Mouse (Mus musculus) Muller cell, postnatal 12 days (primary cell): ENCODE data around the gene Tm9sf2.
"Not testable (repeated sequence)": the region's sequence is repeated elsewhere in the genome, so short reads cannot be mapped to it uniquely, and the experiment has no call there.

Source experiments
- DNase-seq: peaks from one replicate; pipeline ENCODE4 v3.0.0-alpha.2; 2015; ENCODE audit errors: inconsistent ontology term

Tm9sf2 gene

GRCm38 (mm10) chr14:122106822-122107468, at the start of gene Tm9sf2:
Gene Tm9sf2 (plus strand): TSS chr14:122107038.
- DNase-seq, result peak; percentile 95

- no peak for DNase-seq
Measured at GRCm38 (mm10) chr14:122057941-122058346, 48.9 kb upstream of the Tm9sf2 start.

DNA sequence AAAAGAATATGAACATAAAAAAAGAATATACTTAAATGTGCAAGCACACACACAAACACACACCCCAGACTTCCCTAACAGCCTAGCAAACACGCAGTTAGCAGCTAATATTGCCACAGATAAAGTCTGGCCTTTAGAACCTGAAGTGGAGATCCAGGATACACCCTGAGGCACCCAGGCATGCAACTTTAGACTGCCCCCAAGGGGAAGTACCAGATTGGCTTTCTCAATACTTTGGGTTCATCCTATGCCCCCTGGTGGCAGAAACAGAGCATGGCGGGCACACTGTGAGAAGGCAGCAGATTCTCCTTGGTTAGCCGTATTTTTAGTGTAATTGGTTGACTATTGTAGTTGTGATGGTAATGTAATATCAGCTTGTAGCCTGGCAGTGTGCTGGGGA, 46.2 kb upstream of the Tm9sf2 start:
- peak; percentile 68 for DNase-seq

DNA sequence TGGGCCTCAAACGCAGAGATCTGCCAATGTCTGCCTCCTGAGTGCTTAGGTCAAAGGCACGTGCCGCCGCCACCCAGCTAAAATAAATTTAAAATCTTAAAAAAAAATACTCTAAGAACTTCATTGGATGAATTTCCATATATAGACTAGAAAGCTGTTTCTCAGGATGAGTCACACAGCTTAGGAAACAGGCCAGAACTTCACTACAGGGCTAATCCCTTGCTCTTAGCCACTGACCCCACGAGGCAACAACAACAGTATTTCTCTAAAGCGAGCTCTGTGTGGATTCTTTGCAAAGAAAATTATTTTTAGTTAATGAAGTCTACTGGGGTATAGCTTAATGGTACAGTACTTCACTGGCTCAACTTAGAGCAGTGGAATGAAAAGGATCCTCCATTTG, 45.5 kb upstream of the Tm9sf2 start:
- DNase-seq, result peak; percentile 20

GRCm38 (mm10) chr14:122062411-122063090, 44.3 kb upstream of the Tm9sf2 start:
- no peak for DNase-seq

- no peak for DNase-seq
Measured at GRCm38 (mm10) chr14:122063599-122063998, 43.2 kb upstream of the Tm9sf2 start.

DNA sequence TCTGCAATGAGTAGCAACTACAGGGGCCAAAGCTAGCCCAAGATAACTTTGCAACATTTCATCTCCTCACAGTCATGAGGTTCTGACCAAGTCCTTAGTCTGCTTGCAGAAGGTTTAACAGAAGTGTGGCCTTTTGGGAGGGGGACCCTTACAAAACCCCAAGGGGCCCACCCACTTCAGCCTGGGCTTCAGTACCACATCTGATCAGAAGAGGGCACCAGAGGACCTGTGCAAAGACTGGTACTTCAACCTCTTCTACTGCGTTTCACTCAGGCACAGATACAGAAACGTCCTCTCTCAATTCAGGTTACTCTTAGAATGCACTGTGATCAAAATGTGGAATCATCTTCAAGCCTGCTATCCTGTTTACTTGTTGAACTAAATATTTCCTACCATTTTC, 42.3 kb upstream of the Tm9sf2 start:
- peak; percentile 40 for DNase-seq

GRCm38 (mm10) chr14:122066243-122066642, 40.6 kb upstream of the Tm9sf2 start:
- DNase-seq, result no peak

GRCm38 (mm10) chr14:122068036-122068435, 38.8 kb upstream of the Tm9sf2 start:
- not testable (repeated sequence) for DNase-seq

DNA sequence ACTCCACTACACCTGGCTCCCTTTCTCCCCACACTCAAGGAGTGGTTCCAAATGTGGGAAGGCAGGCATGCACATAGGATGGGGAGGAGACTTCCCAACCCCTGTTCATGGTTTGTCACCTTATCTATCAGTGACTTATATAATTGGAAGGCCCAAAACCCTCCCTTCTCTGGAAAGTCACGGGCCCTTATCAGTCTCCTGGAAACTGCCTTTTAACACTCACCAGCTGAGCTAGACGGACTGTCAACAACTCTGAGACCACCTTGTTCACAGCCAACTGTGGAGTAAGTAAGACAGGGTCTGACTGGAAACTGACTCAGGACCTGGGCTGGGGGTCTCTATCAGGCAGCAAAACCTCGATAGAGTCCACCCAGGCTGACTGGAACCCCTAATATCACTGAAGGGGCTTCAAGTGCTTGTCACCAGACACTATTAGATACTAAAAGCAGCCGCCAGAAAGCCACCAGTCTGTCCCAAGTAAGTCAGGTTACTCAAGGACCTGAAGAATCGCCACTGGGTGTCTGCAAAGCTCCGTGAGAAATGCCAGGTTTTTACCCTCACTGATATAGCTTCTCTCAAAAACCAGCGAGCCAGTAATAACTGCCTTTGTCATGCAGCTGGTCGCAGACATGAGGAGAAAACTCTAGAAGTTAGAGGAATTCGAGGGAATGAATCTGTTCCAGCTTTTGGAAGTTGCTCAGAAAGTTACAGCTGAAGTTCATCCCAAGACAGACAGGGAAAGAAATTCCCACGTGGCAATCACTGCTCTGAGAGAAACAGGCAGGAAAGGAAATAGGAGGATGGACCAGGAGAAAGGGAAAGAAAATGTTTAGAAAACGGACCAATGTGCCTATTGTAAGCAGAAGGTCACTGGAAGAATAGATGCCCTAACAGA, 37.8 kb upstream of the Tm9sf2 start:
- DNase-seq, result peak; percentile 58

- no peak for DNase-seq
Measured at GRCm38 (mm10) chr14:122069948-122070347, 36.9 kb upstream of the Tm9sf2 start.

GRCm38 (mm10) chr14:122073422-122073821, 33.4 kb upstream of the Tm9sf2 start:
- no peak for DNase-seq

DNA sequence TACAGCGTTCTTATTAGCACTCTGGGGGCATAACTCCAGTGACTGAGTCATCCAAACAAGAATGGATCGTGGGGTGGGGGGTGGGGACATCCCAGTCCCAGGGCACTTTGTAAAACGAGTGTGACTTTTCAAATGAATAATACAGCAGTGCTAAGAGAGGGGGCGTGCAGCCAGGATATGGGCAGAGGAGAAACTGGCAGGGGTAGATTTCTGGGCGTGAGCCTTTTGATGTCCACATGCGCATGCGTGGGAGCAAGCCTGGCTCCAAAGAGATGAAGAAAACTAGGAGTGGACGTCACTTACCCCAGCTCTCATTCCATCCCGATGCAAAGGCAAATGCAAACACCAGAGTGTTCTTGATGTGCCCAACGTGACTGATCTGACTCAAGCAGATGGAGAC, 32.5 kb upstream of the Tm9sf2 start:
- peak; percentile 8 for DNase-seq

GRCm38 (mm10) chr14:122075485-122076200, 31.2 kb upstream of the Tm9sf2 start:
- DNase-seq, result peak; percentile 70

DNA sequence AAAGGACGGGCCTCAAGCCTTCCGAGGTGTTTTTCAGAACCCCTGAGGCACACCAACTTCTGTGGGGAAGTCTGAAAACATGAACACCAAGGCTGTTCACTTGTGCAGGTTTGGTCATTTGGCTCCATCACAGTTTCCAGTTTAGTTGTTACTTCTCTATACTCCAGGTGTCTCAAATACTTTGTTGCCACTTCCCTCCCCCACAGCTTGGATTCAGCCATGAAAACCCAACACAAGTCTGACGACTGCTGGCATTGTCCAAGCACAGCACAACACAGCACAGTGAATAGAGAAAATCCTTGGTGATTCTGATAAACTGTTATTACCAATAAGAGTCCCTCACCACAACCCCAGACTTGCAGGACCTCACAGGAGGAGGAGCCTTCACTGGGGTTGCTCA, 29.8 kb upstream of the Tm9sf2 start:
- no peak for DNase-seq

- peak; percentile 47 for DNase-seq
Measured at GRCm38 (mm10) chr14:122079428-122079827, 27.4 kb upstream of the Tm9sf2 start.

GRCm38 (mm10) chr14:122079921-122080320, 26.9 kb upstream of the Tm9sf2 start:
- DNase-seq, result no peak

DNA sequence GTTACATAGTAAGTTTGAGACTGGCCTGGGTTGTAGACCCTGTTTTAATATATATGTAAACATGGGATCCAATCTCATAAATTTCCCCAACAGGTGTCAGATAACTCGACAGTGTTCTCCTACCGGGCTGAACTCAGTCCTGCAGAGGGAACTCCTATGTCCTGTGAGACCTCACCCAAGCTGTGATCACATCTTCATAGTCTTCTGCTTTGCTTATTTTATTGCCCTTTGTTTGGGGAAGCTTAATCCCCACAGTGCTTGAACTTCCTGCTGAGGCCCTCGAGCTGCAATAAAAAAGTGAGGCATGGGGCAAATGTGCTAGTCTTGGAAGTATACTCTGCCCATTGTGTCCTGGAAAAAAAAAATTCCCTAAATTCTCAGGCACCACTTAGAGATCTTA, 25.5 kb upstream of the Tm9sf2 start:
- no peak for DNase-seq

- no peak for DNase-seq
Measured at GRCm38 (mm10) chr14:122083499-122083898, 23.3 kb upstream of the Tm9sf2 start.

GRCm38 (mm10) chr14:122087956-122088355, 18.9 kb upstream of the Tm9sf2 start:
- no peak for DNase-seq

- no peak for DNase-seq
Measured at GRCm38 (mm10) chr14:122092363-122092762, 14.5 kb upstream of the Tm9sf2 start.

- no peak for DNase-seq
Measured at GRCm38 (mm10) chr14:122096331-122096730, 10.5 kb upstream of the Tm9sf2 start.
